Mouse (Mus musculus) adrenal gland, adult 8-10 months (tissue): Measurements from ENCODE around the gene Eif2s3x. TPM values are rescaled to one million over a fixed set of nuclear protein-coding genes. Genes with fewer than 3 reads are reported as not detected.
"Not testable (repeated sequence)": the region's sequence is repeated elsewhere in the genome, so short reads cannot be mapped to it uniquely, and the experiment has no call there.

ENCODE experiments used
- DNase-seq: peaks from one replicate; pipeline ENCODE4 v3.0.0; 2022
- total RNA-seq, 4 experiments: library from RNA; stranded (reverse); gene quantifications; 2 replicates each; pipeline ENCODE4 v1.2.4; 2022

Gene Eif2s3x
- total RNA-seq: 100 to 1,000 TPM; 120 to 235 (median 168) TPM

- DNase-seq: peak; percentile 83
Measured at GRCm38 (mm10) chrX:94212597-94213321, at the start of gene Eif2s3x. Eif2s3x (minus strand) TSS chrX:94212862.

- DNase-seq: no peak
Measured at GRCm38 (mm10) chrX:94235601-94236000, 22.9 kb upstream of the Eif2s3x start.

GRCm38 (mm10) chrX:94235190-94235555 is 22.5 kb upstream of the Eif2s3x start:
- DNase-seq: no peak

- DNase-seq: peak; percentile 72
Measured at GRCm38 (mm10) chrX:94234532-94235189, 22.0 kb upstream of the Eif2s3x start, which contains the start of gene Klhl15. Klhl15 (plus strand) TSS chrX:94234599.

- no peak for DNase-seq
Measured at GRCm38 (mm10) chrX:94233936-94234531, 21.4 kb upstream of the Eif2s3x start.

GRCm38 (mm10) chrX:94233432-94233831 is 20.8 kb upstream of the Eif2s3x start:
- DNase-seq: no peak

GRCm38 (mm10) chrX:94213384-94213783 is 722 bp upstream of the Eif2s3x start:
- no peak for DNase-seq

GRCm38 (mm10) chrX:94212264-94212596 is 432 bp downstream of the Eif2s3x start:
- DNase-seq: no peak

GRCm38 (mm10) chrX:94197789-94198188 is 14.9 kb downstream of the Eif2s3x start:
- no peak for DNase-seq

- DNase-seq: not testable (repeated sequence)
Measured at GRCm38 (mm10) chrX:94193901-94194300, 18.8 kb downstream of the Eif2s3x start.

- no peak for DNase-seq
Measured at GRCm38 (mm10) chrX:94185156-94185555, 27.5 kb downstream of the Eif2s3x start.

GRCm38 (mm10) chrX:94183814-94184213 is 28.8 kb downstream of the Eif2s3x start:
- DNase-seq: no peak

GRCm38 (mm10) chrX:94177715-94178340 is 34.8 kb downstream of the Eif2s3x start:
- DNase-seq: peak; percentile 94

- DNase-seq: no peak
Measured at GRCm38 (mm10) chrX:94169348-94169747, 43.3 kb downstream of the Eif2s3x start.

GRCm38 (mm10) chrX:94152251-94152830 is 60.3 kb downstream of the Eif2s3x start:
- DNase-seq: no peak

GRCm38 (mm10) chrX:94150471-94150870 is 62.2 kb downstream of the Eif2s3x start:
- DNase-seq: no peak

GRCm38 (mm10) chrX:94142004-94142771 is 70.5 kb downstream of the Eif2s3x start:
- DNase-seq: no peak

GRCm38 (mm10) chrX:94140080-94140479 is 72.6 kb downstream of the Eif2s3x start:
- no peak for DNase-seq
